Mouse (Mus musculus): ENCODE results near the gene Igfbpl1.

Gene Igfbpl1

DNA sequence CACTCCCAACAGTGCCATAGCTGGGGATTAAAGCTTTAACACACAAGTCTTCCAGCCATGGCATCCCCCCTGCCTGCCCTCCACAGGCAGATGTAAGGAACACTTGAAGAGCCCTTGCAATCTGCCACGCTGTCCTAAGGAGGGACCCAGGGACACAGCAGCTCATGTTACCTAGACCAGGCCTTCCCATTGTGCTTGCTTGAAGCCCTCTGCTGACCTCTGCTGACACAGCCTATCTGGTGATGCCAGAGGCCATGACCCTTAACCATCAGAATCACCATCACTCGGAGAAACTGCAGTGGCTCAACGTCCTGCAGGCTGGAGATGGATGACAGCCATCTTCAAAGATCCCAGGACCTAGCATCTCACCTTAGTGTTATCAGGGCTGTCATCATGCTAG lies 4.7 kb downstream of the Igfbpl1 start:
- no peak for DNase-seq

DNA sequence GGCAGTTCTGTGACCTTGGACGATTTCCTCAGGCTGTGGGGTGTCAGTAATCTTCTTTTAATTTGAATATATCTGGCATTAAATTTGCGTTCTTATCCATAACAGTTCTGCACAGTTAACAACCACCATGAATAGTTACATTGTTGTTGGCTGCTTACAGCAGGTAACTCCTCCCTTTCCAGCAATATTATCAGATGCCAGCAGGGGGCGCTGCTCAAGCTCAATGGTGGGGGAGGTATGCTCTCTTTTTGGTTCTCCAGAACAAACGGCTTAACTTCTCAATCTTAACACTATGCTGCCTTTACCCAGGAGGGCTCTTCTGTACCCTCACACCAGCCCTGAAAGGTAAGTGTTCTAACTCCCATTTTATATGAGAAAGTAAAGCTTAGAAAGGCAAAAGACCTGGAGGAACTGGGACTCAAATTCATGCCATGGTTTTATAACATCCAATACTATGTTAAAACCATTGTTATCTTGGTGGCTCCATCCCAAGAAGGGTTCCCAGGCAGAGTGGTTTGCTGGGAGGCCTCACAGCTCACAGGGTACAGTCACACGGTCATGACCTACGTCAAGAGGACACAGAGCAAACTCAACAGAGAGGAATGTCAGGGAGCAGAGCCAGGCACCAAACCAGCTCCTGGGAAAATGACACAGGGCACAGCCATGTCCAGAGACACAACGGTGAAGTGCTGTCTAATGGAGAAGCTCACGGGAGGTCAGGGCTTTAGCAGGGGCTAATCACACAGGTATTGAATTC lies 6.5 kb downstream of the Igfbpl1 start:
- peak; percentile 93 for DNase-seq

DNA sequence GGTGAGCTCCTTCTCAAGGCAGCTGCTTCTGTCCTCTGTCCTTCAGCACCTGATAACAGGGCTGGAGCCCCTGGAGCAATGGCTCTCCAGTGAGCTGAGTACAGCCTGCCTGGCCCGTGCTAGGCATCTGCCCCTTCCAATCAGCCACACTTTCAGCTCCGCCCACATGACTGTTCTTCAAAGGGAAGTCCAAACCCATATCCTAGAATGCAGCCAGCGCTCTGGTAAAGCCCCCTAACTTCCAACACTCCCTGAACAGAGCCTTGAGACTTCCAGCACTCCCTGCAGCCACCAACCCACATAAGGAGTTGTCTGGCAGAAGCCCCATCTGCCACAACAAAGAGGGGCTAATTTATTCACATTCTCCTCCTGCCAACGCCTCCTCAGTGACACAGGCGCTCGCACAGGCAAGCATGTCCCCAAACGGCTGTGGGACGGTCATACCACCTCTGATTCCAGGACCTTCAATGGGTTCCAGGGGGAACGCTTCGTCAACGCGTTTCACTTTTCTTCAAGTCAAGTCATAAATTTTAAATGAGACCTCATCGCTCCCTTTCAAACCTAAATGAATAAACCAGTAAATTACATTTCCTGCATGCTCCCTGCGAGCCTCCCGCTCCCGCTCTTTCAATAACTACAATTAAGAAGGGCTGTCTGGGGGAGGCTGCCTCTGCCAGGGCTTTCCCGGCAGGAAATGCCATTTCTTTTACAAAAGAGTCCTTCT lies 7.4 kb downstream of the Igfbpl1 start:
- peak; percentile 92 for DNase-seq

DNA sequence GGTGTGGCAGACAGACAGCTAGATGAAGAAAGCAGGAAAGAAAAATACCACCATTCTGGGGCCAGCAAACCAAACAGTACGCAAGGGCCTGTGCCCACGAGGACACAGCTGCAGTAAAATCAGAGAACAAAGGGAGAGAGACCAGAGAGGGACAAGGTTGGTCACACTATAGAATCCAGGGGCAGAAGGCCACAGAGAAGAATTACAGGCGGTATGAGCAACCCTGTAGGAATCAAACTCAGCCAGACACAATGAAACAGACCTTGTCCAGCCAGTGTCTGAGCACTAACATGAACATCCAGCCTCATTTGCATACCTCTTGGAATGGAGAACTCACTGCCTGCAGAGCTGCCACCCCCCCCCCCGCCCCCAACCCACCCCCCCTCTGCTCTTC lies 7.9 kb downstream of the Igfbpl1 start:
- no peak for DNase-seq

DNA sequence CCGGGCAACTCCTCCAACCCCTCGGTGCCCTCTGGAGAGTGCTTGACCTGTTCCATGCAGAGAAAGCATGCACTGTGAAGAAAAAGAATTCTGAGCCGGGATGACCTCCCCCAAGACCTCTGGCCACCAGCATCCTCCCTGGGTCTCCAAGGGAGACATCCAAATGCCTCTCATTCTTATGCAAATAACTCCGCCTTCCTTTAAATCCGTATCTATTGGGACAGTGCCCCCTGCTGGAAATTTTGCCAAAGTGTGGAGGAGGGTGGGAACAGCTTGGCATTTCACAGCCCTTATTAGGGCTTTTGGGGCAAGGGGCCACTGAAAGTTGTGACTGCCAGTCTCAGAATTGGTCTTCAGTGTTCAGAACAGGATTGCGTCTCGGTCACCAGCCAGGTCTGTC lies 11.2 kb downstream of the Igfbpl1 start:
- no peak for DNase-seq

DNA sequence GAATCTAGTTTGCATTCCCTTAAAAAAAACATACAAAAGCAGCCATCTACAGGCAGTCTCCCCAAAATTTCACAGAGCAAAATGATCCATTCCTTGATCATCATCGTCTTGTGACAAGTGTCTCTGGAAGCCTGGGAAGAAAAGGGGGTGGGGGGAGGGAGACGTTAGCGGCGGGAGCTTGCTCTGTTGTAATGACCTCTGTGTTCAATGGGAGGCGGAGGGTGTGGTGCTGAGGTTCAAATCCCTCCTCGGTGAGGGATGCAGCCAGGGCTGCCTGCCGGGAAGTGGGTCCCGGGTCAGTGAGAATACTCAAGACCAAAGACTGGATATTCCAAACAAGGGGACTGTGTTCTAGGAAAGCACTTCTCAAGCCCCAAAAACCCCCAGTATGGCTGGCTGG lies 15.5 kb downstream of the Igfbpl1 start:
- DNase-seq = no peak

DNA sequence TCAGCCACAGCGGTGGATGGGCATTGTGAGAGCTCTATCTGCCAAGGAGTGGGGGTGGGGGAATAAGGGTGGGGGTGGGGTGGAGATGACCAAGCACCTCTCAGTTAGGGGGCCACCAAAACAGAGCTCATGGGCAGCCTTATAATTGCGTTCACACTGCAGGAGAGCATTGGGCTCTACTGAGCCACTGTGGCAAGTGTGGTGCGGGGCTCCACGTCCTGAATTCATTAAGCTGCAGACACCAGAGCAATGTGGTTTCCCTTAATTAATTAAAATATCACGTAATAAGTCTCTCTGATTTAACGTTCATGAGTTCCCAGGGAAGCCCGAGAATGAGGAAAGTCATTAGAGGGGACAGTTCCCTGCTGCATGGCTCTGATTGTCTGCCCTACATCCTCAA lies 18.7 kb downstream of the Igfbpl1 start:
- no peak for DNase-seq

DNA sequence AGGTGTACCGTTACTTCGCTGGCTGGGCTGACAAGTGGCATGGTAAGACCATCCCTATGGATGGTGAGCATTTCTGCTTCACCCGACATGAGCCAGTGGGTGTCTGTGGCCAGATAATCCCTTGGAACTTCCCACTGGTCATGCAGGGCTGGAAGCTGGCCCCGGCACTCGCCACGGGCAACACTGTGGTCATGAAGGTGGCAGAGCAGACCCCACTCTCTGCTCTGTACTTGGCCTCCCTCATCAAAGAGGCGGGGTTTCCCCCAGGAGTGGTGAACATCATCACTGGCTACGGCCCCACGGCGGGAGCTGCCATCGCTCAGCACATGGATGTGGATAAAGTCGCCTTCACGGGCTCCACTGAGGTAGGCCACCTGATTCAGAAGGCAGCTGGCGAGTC lies 23.8 kb downstream of the Igfbpl1 start:
- DNase-seq = peak; percentile 91

DNA sequence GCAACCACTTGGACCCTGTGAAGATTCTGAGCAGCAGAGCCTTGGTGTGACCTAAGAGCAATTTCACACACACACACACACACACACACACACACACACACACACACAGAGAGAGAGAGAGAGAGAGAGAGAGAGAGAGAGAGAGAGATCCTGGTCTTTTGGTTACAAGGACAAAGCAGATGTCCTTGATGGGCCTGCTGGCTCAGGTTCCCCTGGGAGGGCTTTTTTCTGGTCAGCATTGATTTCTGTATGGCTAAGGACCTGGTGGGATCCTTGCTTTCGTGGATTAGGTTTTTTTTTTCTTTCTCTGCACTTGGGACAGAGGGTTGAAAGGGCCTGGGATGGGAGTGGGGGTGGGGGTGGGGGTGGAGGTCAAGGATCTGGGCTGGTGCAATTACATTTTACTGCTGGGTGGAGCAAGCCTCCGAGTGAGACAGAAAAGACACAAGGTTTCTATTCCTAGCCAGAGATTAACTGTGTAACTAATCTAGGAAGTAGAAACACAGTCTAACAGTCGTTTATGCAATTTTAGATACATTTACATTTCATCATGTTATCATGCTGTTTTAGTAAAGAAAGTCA lies 26.7 kb downstream of the Igfbpl1 start:
- no peak for DNase-seq

DNA sequence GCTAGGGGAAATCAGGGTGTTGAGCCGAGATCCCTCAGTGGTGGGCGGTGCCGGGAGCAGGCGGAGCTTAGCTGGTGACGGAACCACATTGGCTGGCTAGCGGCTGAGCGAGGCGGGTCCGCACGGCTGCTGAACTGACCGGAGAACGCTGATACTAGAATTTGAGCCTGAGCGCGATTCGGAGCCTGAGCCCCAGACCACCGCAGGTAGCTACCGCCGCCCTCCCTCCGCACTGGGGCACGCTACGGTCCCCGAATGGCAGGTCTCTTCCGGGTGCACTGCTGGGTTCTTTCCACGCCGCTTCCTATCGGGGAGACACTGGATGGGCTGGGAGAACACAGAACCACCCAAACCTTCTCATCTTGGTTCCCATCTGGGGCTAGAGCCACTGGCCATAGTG lies 27.8 kb downstream of the Igfbpl1 start, which contains the start of gene Aldh1b1:
TSS of gene Aldh1b1 (plus strand) at position 59 of the 400 bp plus-strand sequence.
- DNase-seq = peak; percentile 96

DNA sequence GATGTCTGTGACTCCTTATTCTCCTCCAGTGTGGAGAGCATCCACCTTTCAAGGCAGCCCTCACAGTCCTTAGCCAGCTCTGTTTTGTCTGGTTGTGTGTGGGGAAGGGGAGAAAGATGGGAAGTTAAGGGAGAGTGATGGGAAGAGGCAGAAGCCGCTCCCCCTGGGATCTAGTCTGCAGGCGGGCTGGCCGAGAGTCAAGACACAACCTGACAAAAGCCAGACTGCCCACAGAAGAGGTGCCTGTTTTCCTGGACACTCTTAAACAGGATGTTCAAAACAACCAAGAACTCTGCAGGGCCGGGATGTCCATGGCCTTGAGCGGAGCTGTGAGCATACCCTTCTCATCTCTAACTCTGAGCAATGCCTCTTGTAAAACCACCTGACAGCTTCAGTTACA lies 30.0 kb downstream of the Igfbpl1 start:
- no peak for DNase-seq

DNA sequence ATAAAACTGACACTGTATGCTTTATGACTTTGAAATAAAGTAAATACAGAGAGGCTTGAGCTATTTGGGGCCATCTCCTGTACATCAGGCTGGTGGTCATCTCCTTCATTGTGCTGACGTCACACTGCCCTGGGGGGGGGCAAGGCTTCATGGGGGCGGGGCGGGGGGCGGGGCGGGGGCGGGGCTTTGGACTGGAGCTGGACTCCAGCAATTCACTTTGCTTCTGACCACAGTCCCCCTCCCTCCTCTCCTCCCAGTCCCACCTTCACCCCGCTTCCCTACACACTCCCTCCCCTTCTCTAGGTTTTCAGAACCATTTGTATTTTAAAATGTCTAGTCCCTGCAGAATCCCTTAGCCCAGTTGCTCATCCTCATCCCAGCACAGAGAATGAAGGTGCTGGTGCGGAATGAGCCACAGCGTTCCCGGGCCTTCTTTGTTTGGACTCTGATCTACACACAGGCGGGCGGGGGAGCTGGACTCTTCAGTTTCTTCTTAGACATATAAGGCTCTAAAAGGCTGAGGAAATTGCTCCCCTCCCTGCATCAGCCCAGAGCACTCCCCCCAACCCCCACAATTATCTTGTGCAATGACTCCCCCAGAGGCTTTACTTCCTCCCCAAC lies 31.4 kb downstream of the Igfbpl1 start:
- DNase-seq = no peak

DNA sequence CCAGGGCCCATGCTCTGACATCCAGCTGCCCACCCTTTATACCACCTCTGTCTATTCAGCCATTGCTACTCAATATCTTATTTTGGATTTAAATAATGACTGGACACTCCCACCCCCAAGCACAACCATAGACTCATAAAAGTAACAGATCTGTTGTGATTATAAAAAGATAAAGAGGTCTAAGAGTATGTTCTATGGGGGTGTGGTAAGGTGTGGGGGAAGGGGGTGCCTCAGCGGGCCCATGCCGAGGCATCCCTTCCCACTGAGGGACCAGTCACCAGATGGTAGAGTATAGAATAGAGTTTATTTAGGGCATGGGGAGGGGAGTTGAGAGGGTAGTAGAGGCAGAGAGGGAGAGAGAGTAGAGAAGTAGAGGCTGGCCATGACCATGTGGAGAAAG lies 36.7 kb downstream of the Igfbpl1 start:
- no peak for DNase-seq

DNA sequence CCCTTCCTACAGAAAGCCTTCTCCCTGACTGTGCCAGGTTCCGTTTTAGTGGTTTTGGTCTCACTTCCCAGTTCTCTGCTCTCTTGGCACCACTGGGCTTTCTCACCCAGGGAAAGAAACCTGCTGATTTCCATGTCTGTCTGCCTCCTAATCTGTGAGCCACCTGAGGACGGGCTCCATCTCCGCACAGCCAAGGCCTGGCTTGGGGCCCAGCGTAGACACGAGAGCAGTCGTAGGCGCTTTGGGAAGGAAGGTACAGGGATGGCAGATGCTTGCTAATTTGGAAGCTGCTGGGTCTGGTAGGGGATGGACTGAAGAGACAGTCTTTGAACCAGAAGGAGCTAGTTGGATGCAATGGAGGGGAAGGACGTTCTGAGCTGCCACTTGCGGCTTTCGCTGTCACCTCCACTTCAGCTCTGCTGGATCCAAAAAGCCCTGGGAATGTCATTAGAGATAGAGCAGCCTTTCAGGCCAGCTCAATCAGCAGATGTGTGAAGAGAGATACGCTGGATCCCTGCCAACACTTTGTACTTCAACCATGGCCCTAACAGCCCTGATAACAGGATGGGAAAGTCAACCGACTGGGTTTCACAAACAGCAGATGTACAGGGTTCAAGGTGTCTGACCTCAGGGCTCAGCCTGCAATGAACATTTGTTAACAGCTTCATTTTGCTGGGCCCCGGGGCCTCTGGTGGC lies 37.3 kb downstream of the Igfbpl1 start:
- DNase-seq = peak; percentile 92

DNA sequence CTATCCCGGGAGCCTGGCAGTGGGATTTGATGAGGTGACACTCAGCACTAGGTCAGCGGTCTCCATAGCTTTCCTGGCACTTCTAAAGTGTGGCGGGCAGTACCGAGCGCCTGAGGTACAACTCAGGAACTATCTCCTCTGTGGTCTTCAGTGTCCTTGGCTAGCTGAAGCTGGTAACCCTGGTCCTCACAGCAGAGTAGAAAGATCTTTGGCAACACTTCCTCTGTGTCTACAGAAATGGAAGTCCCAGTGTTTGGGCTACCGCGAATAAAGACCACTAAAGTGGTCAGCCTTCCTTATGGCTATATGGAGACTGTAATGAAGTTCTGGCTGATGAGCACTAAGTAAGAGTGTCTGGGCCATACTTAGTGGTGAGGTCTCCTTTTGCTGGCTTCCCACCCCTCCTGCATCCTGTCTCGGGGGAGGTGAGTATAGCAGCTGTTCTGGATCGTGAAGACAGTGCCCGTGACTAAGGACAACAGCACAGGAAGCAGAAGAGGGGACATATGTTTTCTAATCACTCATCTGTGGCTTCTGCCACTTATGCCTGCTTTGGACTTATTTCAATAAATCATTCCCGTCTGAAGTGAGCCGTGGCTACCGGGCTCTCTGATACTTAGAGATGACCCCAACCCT lies 38.2 kb downstream of the Igfbpl1 start:
- no peak for DNase-seq

DNA sequence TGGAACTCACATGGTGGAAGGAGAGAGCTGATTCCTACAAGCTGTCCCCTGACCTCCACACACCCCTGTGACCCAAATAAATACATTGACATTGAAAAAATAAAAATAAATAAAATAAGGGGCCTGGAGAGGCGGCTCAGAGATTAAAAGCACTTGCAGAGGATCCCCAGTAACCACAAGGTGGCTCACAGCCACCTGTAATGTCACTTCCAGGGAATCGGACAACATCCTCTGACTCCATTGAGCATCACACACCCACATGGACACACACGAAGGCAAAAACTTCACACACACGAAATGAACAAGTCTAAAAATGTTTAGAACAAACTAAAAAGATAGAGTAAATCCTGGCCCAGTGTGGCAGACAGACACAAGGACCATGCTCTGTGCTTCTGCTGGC lies 40.0 kb downstream of the Igfbpl1 start:
- DNase-seq = no peak

DNA sequence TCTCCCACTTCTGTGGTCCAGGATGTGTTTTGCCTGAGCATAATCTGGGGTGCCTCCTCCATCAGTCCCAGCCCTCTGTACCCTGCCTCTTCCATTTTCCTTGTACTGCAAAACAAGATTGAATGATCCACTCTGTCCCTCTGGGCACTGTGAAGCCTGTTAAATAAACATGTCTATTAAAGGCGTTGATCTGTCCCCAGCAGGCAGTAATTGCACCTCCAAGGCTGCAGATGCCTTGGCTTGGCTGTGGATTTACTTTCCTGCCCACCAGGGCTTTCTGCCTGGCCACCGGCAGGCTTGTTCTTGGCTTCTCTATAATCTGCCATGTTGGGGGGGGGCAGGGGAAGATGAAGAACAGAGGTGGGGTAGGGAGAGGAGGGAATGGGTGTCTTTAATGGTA lies 40.8 kb downstream of the Igfbpl1 start:
- no peak for DNase-seq

DNA sequence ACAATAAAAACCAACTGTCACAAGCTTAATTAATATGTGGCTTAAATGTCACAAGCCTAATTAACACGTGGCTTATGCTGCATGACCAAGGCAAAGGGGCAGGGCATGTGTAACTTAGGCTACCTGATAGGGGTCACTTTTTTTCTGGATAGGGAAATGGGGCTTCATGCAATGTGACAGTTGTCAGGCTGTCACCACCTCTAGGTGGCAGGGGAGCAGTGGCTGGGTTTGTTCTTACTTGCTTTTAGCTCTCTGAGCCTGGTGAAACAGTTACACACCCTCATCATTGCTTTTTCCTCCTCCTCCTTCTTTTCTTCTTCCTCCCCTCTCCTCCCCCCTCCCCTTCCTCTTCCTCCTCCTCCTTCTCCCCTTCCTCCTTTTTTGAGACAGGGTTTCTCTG lies 43.1 kb downstream of the Igfbpl1 start:
- no peak for DNase-seq

DNA sequence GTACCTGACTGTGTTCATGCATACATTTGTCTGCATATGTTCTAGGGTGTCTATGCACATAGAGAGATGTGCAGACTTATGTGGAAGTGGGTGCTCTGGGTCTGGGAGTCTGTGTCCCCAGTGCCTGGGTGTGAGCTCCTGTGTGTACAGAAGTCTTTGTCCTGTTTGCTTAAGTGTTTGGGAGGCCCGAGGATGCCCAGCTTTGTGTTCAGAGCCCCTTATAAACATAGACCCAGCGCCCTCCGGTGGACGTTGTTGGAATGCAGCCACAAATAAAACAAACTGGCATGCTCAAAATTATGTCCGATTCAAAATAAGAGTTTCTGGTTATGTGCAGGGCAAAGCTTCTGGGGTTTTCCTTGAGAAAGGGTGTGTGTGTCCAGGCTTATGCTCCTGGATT lies 55.1 kb downstream of the Igfbpl1 start:
- no peak for DNase-seq

DNA sequence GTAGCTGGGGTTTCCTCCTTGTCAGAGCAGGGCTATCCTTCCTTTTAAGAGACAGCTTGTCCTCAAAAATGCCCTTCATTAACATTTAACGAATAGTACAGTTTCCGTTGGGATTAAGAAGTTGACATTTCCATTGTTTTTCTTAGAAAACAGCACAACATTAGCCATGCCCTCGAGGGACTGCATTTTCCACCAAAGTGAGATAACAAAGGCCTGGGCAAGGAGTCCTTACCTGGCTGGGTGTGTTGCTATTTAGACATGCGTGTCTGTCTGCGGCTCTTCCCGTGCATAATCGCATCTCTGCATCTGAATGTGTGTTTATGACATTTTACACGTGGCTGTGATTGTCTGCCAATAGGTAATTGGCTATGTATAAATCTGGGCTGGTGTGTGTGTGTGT lies 55.5 kb downstream of the Igfbpl1 start:
- no peak for DNase-seq

DNA sequence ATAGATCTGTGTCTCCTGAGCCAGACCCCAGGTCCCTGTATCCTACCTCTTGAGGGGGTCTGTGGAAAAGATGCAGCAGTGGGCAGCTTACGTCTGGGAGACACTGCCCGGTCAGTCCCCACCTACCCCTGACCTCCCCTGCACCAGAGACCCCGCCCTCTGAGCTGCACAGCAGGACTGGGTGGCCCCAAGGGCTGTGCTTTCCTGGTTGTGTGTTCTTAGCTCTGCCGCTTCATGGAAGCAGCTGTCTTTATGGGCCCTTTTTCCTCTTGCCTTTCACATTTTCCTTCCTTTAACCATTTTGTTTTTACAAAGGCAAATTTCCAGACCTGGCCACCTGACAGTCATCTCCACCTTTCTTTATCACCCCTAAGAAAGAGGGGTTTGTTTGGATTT lies 56.1 kb downstream of the Igfbpl1 start:
- no peak for DNase-seq

DNA sequence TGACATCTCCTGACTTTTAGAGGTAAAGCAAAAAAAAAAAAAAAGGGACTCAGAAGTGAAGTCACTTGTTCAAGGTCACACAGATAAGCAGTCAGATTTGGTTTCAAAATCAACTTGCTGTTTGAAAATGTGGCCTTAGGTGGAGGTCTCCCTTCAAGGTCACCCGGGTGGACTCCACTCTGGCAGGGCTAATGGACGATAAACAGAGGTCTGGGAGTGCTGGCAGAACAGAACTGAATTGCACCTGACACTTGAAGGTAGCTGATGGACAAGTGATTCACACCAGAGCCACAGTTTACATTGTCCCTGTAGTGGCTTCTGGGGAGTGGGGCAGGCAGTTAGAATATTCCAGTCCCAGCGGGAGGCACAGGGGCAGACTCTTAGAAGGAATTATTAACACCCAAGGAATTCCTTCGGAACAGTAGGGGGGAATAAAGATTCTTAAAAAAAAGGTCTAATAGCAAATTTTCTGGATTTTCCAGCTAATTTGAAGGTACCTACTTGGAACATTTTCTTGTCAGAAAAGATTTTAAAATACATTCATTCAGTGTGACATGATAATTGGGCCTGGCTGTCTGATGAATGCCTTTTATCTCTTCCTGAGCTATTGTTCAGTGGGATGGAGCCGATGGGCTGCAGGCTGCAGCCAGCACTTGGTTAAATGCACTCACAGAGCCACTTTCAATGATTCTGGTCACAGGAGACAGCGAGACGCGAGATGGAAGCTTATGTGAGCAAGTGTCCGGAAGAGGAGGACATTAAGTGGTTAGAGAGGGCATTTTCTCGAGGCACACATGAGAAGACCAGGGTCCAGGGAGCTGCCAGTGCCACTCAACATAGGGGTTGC lies 56.7 kb downstream of the Igfbpl1 start:
- DNase-seq = no peak
